Mouse (Mus musculus) hindbrain, postnatal 0 days (tissue): ENCODE results near the gene Agbl4. TPM values are rescaled to one million over a fixed set of nuclear protein-coding genes. Genes with fewer than 3 reads are reported as not detected.
A peak's percentile ranks its signal among the peaks of the same experiment; 100 is the strongest.

Experiments used
- ATAC-seq: fragments of 200-750 bp; cut with Nextera tagmentation; 2 replicates; pipeline ENCODE4 v1.8.0; 2017; ENCODE audit warnings: mild to moderate bottlenecking, moderate TSS enrichment, moderate library complexity
- DNase-seq: peaks from one replicate; pipeline ENCODE4 v3.0.0-alpha.2; 2015; ENCODE audit warnings: low spot score
- H3K27ac ChIP-seq: fragments of 300-500 bp; sonication (generic); 2 replicates; pipeline ENCODE4 v1.5.1; 2014; ENCODE audit warnings: mild to moderate bottlenecking
- H3K27me3 ChIP-seq: fragments of 300-500 bp; sonication (generic); 2 replicates; pipeline ENCODE4 v1.6.1; 2014; ENCODE audit warnings: low read length, mixed read lengths; ENCODE audit not compliant: insufficient read depth
- H3K36me3 ChIP-seq: fragments of 300-500 bp; sonication (generic); 2 replicates; pipeline ENCODE4 v1.6.1; 2014; ENCODE audit warnings: low read length, mixed read lengths; ENCODE audit not compliant: insufficient read depth
- H3K4me1 ChIP-seq: fragments of 300-500 bp; sonication (generic); 2 replicates; pipeline ENCODE4 v1.6.1; 2014; ENCODE audit warnings: antibody characterized with exemption, low read length, mixed read lengths; ENCODE audit not compliant: insufficient read depth
- H3K4me2 ChIP-seq: fragments of 300-500 bp; sonication (generic); 2 replicates; pipeline ENCODE4 v1.6.1; 2014; ENCODE audit warnings: low read depth, mild to moderate bottlenecking, low read length, moderate library complexity, mixed read lengths
- H3K4me3 ChIP-seq: fragments of 300-500 bp; sonication (generic); 2 replicates; pipeline ENCODE4 v1.5.1; 2014; ENCODE audit warnings: low read length
- H3K9ac ChIP-seq: fragments of 300-500 bp; sonication (generic); replicated peaks from 2 replicates; pipeline ENCODE4 v1.6.1; 2014; ENCODE audit warnings: mild to moderate bottlenecking, low read length, moderate library complexity, mixed read lengths
- H3K9me3 ChIP-seq: fragments of 300-500 bp; sonication (generic); 2 replicates; pipeline ENCODE4 v1.6.1; 2016; ENCODE audit warnings: low read length, mixed read lengths
- CTCF ChIP-seq: IDR thresholded peaks from 2 replicates; pipeline ENCODE4 v1.5.1; 2016; ENCODE audit warnings: antibody characterized with exemption, control low read depth, low read depth
- WGBS: fragments of 180-500 bp; shearing (Covaris S2); extraction: QIAGEN DNeasy Blood & Tissue Kit; methylation state at CpG from one replicate; pipeline ENCODE4 v1.1.7; 2014; 5-methylcytosine and 5-hydroxymethylcytosine counted together
- polyA plus RNA-seq: library from polyadenylated mRNA; unstranded; fragments of >200 nt; fragmentation: Nextera tagmentation; extraction: Ambion mirVana; gene quantifications from 2 replicates; pipeline ENCODE4 v1.2.1, GENCODE M21; 2015
- total RNA-seq: library from RNA; depleted of rRNA; stranded (reverse); fragments of >200 nt; gene quantifications from 2 replicates; pipeline ENCODE4 v1.2.3, GENCODE M21; 2014

Gene Agbl4
- total and polyA plus RNA-seq, 2 experiments from 2014 or later: 2.8 to 3.9 TPM

GRCm38 (mm10) chr4:111486187-111486586 is 1088.7 kb downstream of the Agbl4 start:
- H3K27ac ChIP-seq: no peak overlapping the region
- H3K9ac ChIP-seq: no peak overlapping the region
- H3K4me1 ChIP-seq: no peaks in the 10 kb centered on the region
- DNase-seq (no peak), ATAC-seq (peak; percentile 16; the same call in 1 of the 2 replicates)
- H3K4me2 ChIP-seq: no peak overlapping the region
- no peak for TF ChIP-seq CTCF
- no peaks in the 10 kb centered on the region for H3K27me3 ChIP-seq
- no peaks in the 10 kb centered on the region for H3K36me3 ChIP-seq
- WGBS: 71% methylated on average over 5 of the region's 5 CpGs
- H3K4me3 ChIP-seq: no peak overlapping the region
- no peaks in the 10 kb centered on the region for H3K9me3 ChIP-seq

GRCm38 (mm10) chr4:111487233-111487843 is 1089.9 kb downstream of the Agbl4 start:
- H3K4me2 ChIP-seq: no peak overlapping the region
- H3K4me1 ChIP-seq: no peaks in the 10 kb centered on the region
- TF ChIP-seq CTCF: no peak
- 94% methylated on average over 4 of the region's 4 CpGs for WGBS
- H3K27me3 ChIP-seq: no peaks in the 10 kb centered on the region
- ATAC-seq: no peak
- H3K9ac ChIP-seq: no peak overlapping the region
- no peak overlapping the region for H3K27ac ChIP-seq
- no peaks in the 10 kb centered on the region for H3K36me3 ChIP-seq
- H3K9me3 ChIP-seq: no peaks in the 10 kb centered on the region
- H3K4me3 ChIP-seq: no peak overlapping the region
- no peak for DNase-seq

GRCm38 (mm10) chr4:111493750-111494404 is 1096.4 kb downstream of the Agbl4 start:
- no peaks in the 10 kb centered on the region for H3K27me3 ChIP-seq
- H3K36me3 ChIP-seq: no peaks in the 10 kb centered on the region
- ATAC-seq (peak; percentile 57; the same call in 1 of the 2 replicates), DNase-seq (peak; percentile 30)
- no peaks in the 10 kb centered on the region for H3K9me3 ChIP-seq
- H3K4me2 ChIP-seq: no peak overlapping the region
- 44% methylated on average over 5 of the region's 5 CpGs for WGBS
- H3K4me1 ChIP-seq: peaks cover 5% of the 10 kb centered on the region; the same call in 1 of the 2 replicates
- H3K27ac ChIP-seq: no peak overlapping the region
- H3K9ac ChIP-seq: no peak overlapping the region
- TF ChIP-seq CTCF: peak; percentile 55
- no peak overlapping the region for H3K4me3 ChIP-seq

- Histone ChIP-seq H3K4me2 (no peak overlapping the region), H3K9ac (no peak overlapping the region), H3K4me1 (peaks cover 5% of the 10 kb centered on the region; the same call in 1 of the 2 replicates), H3K4me3 (no peak overlapping the region), H3K9me3 (no peaks in the 10 kb centered on the region), H3K27ac (no peak overlapping the region), H3K27me3 (no peaks in the 10 kb centered on the region), H3K36me3 (no peaks in the 10 kb centered on the region)
- ATAC-seq: peak; percentile 57
- peak; percentile 78 for DNase-seq
- peak; percentile 91 for TF ChIP-seq CTCF
- WGBS: 9% methylated on average over 2 of the region's 2 CpGs
Measured at GRCm38 (mm10) chr4:111495949-111496348, 1098.5 kb downstream of the Agbl4 start.

- Histone ChIP-seq H3K4me1 (peaks cover 5% of the 10 kb centered on the region; the same call in 1 of the 2 replicates), H3K27ac (no peak overlapping the region), H3K4me3 (no peak overlapping the region), H3K9me3 (no peaks in the 10 kb centered on the region), H3K36me3 (no peaks in the 10 kb centered on the region), H3K4me2 (no peak overlapping the region), H3K9ac (no peak overlapping the region), H3K27me3 (no peaks in the 10 kb centered on the region)
- WGBS: 53% methylated on average over 3 of the region's 3 CpGs
- DNase-seq (no peak), ATAC-seq (no peak)
- no peak for TF ChIP-seq CTCF
Measured at GRCm38 (mm10) chr4:111498751-111499150, 1101.3 kb downstream of the Agbl4 start.

GRCm38 (mm10) chr4:111501441-111501840 is 1104.0 kb downstream of the Agbl4 start:
- H3K36me3 ChIP-seq: no peaks in the 10 kb centered on the region
- no peaks in the 10 kb centered on the region for H3K4me1 ChIP-seq
- ATAC-seq (no peak), DNase-seq (no peak)
- H3K27ac ChIP-seq: no peak overlapping the region
- WGBS: 88% methylated on average over 1 of the region's 1 CpGs
- H3K4me2 ChIP-seq: no peak overlapping the region
- H3K9ac ChIP-seq: no peak overlapping the region
- no peaks in the 10 kb centered on the region for H3K27me3 ChIP-seq
- TF ChIP-seq CTCF: no peak
- no peaks in the 10 kb centered on the region for H3K9me3 ChIP-seq
- no peak overlapping the region for H3K4me3 ChIP-seq
